Mouse (Mus musculus) adrenal gland, adult (tissue): ENCODE data around the gene Pramel5.
A peak's percentile ranks its signal among the peaks of the same experiment; 100 is the strongest.
"Not testable (repeated sequence)": the region's sequence is repeated elsewhere in the genome, so short reads cannot be mapped to it uniquely, and the experiment has no call there.

Experiments used
- DNase-seq, 2 experiments: peaks; one replicate each; pipeline ENCODE4 v3.0.0; 2022 to 2023; ENCODE audit warnings: low spot score in 1 of 2; ENCODE audit not compliant: inconsistent age in 2 of 2

Gene Pramel5

DNA sequence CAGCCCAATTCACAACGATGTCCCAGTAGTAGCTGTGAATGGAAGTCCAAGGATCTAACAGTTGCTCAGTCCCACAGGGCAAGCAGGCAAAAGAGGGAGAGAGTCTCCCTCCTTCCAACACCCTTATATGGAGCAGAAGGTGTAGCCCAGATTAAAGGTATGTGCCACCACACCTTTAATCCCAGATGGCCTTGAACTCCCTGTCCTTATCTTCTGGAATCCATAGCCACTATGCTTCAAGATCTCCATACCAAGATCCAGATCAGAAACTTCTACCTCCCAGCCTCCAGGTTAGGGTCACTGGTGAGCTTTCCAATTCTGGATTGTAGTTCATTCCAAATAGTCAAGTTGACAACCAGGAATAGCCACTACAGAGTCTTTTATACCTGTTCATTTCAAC lies at the start of gene Pramel5:
Gene Pramel5 (minus strand): TSS at position 101 of the 400 bp plus-strand sequence.
- DNase-seq, result not testable (repeated sequence)

DNA sequence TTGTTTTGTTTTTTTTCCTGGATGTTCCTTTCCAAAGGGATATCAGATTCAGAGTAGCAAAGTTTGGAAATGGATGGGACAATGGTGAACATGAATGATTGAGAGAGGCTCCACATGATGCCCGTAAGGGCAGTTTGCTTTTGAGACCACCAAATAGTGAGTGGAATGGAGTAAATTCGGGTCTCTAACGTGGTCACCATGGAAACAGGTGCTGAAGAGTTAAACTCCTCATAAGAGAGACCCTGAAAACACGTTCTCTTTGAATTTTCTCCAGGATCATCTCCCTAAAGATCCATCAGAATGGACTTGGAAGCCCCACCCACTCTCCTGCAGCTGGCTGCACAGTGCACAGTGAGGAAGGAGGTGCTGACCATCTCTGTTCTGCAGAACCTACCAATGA lies 49.7 kb upstream of the Pramel5 start, which contains the start of gene Gm13128:
Gene Gm13128 (plus strand): TSS at position 301 of the 400 bp plus-strand sequence.
- DNase-seq, result not testable (repeated sequence)

DNA sequence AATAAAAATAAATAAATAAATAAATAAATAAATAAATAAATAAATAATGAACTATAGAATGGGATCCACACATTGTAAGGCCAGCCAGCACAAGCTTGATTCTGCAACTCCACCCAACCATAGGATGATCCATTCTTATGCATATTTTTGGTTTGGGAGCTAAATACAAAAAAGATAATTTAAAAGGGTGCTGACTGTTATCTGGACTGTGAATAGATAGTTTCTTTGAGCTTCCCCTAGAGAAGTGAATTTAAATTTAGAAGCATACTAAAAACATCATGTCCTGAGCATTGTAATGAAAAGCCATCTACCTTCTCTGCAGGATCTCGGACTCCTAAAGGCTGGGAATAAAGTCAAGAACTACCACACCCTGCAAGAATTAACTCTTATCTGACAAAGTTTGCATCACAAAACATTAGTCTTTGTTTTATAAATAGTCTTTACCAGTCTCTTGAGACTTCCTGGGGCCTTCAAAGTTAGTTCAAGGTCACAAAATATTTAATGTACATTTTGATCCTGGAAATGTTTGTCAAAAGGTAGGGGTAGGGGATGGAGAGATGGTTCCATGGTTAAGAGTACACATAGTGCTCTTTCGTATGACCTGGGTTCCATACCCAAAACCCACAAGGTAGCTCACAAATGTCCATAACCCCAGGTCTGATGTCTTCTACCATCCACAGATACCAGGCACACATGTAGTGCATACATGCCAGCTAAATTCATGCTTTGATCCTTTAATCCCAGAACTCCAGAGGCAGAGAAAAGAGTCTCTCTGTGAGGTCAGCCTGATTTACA lies 32.6 kb upstream of the Pramel5 start:
- not testable (repeated sequence) for DNase-seq

DNA sequence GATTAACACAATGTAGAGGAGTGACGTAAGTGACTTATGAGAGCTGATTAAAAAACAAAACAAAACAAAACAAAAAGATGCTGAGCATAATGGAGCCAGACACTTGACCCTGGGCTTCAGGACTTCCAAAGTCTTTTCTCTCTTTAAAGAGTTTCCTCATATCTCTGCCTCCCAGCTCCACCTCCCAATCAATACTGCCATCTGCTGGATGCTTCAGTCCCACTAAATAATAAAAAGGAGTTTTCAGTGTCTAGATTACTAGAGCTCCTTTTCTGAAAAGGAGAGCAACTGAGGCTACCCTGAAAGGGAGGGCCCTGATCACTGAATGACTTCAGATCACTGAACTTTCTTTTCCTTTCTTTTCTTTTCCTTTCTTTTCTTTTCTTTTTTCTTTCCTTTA lies 19.1 kb upstream of the Pramel5 start:
- DNase-seq, result peak; percentile 9 to 70

DNA sequence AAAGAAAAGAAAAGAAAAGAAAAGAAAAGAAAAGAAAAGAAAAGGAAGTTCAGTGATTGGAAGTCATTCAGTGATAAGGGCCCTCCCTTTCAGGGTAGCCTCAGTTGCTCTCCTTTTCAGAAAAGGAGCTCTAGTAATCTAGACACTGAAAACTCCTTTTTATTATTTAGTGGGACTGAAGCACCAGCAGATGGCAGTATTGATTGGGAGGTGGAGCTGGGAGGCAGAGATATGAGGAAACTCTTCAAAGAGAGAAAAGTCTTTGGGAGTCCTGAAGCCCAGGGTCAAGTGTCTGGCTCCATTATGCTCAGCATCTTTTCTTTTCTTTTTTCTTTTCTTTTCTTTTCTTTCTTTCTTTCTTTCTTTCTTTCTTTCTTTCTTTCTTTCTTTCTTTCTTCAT lies 25.5 kb downstream of the Pramel5 start:
- DNase-seq, result not testable (repeated sequence)
